Mouse (Mus musculus) lung, postnatal 0 days (tissue): ENCODE data around the gene Lgals1. TPM values are rescaled to one million over a fixed set of nuclear protein-coding genes. Genes with fewer than 3 reads are reported as not detected.

ENCODE experiments used
- ATAC-seq: fragments of 200-750 bp; cut with Nextera tagmentation; 2 replicates; pipeline ENCODE4 v1.8.0; 2017; ENCODE audit warnings: moderate library complexity
- DNase-seq: peaks from one replicate; pipeline ENCODE4 v3.0.0-alpha.2; 2016; ENCODE audit warnings: low spot score
- H3K27ac ChIP-seq: fragments of 300-500 bp; sonication (generic); 2 replicates; pipeline ENCODE4 v1.5.1; 2014; ENCODE audit warnings: antibody characterized with exemption, mild to moderate bottlenecking, low read length, mixed read lengths
- H3K27me3 ChIP-seq: fragments of 300-500 bp; sonication (generic); replicated peaks from 2 replicates; pipeline ENCODE4 v1.6.1; 2014; ENCODE audit warnings: low read length, mixed read lengths; ENCODE audit not compliant: insufficient read depth
- H3K36me3 ChIP-seq: fragments of 300-500 bp; sonication (generic); 2 replicates; pipeline ENCODE4 v1.6.1; 2014; ENCODE audit warnings: low read length, mixed read lengths; ENCODE audit not compliant: insufficient read depth
- H3K4me1 ChIP-seq: fragments of 300-500 bp; sonication (generic); 2 replicates; pipeline ENCODE4 v1.6.1; 2014; ENCODE audit warnings: antibody characterized with exemption, low read depth, low read length, mixed read lengths; ENCODE audit not compliant: insufficient read depth
- H3K4me2 ChIP-seq: fragments of 300-500 bp; sonication (generic); replicated peaks from 2 replicates; pipeline ENCODE4 v1.6.1; 2014; ENCODE audit warnings: low read depth, mild to moderate bottlenecking, low read length, moderate library complexity, mixed read lengths
- H3K4me3 ChIP-seq: fragments of 300-500 bp; sonication (generic); 2 replicates; pipeline ENCODE4 v1.5.1; 2014; ENCODE audit warnings: low read depth, low read length
- H3K9ac ChIP-seq: fragments of 300-500 bp; sonication (generic); replicated peaks from 2 replicates; pipeline ENCODE4 v1.6.1; 2014; ENCODE audit warnings: low read depth, mild to moderate bottlenecking
- H3K9me3 ChIP-seq: fragments of 300-500 bp; sonication (generic); 2 replicates; pipeline ENCODE4 v1.6.1; 2016; ENCODE audit warnings: low read length, mixed read lengths
- CTCF ChIP-seq: IDR thresholded peaks from 2 replicates; pipeline ENCODE4 v1.5.1; 2016; ENCODE audit warnings: antibody characterized with exemption, mild to moderate bottlenecking
- EP300 ChIP-seq: IDR thresholded peaks from 2 replicates; pipeline ENCODE4 v1.6.1; 2016; ENCODE audit warnings: antibody characterized with exemption, mild to moderate bottlenecking, control low read depth
- WGBS: fragments of 180-500 bp; shearing (Covaris S2); extraction: QIAGEN DNeasy Blood & Tissue Kit; methylation state at CpG from one replicate; pipeline ENCODE4 v1.1.7; 2014; 5-methylcytosine and 5-hydroxymethylcytosine counted together
- polyA plus RNA-seq: library from polyadenylated mRNA; unstranded; fragments of >200 nt; fragmentation: Nextera tagmentation; extraction: Ambion mirVana; gene quantifications from 2 replicates; pipeline ENCODE4 v1.2.1, GENCODE M21; 2015

The Lgals1 gene
- polyA plus RNA-seq, 1 experiment from 2014 or later, result 726 TPM

GRCm38 (mm10) chr15:78903243-78903642 is 23.3 kb upstream of the Lgals1 start:
- DNase-seq (peak; percentile 89), ATAC-seq (peak; percentile 23)
- peak; percentile 95 for TF ChIP-seq CTCF
- TF ChIP-seq EP300, result no peak
- Histone ChIP-seq H3K36me3 (peaks cover 24% of the 10 kb centered on the region; the same call in 1 of the 2 replicates), H3K9me3 (no peaks in the 10 kb centered on the region), H3K27ac (no peak overlapping the region), H3K27me3 (no peaks in the 10 kb centered on the region), H3K4me3 (no peak overlapping the region), H3K9ac (no peak overlapping the region), H3K4me2 (no peak overlapping the region), H3K4me1 (peaks cover 23% of the 10 kb centered on the region)
- 3% methylated on average over 2 of the region's 2 CpGs for WGBS

GRCm38 (mm10) chr15:78908399-78908798 is 18.1 kb upstream of the Lgals1 start:
- Histone ChIP-seq H3K9ac (no peak overlapping the region), H3K27me3 (no peaks in the 10 kb centered on the region), H3K9me3 (no peaks in the 10 kb centered on the region), H3K4me3 (no peak overlapping the region), H3K36me3 (peaks cover 44% of the 10 kb centered on the region), H3K4me1 (no peaks in the 10 kb centered on the region), H3K4me2 (no peak overlapping the region), H3K27ac (no peak overlapping the region)
- ATAC-seq (no peak), DNase-seq (no peak)
- WGBS, result 69% methylated on average over 7 of the region's 7 CpGs
- no peak for TF ChIP-seq EP300
- TF ChIP-seq CTCF, result no peak

GRCm38 (mm10) chr15:78908982-78909381 is 17.5 kb upstream of the Lgals1 start:
- Histone ChIP-seq H3K36me3 (peaks cover 44% of the 10 kb centered on the region), H3K9ac (no peak overlapping the region), H3K27ac (no peak overlapping the region), H3K27me3 (no peaks in the 10 kb centered on the region), H3K4me3 (no peak overlapping the region), H3K4me2 (no peak overlapping the region), H3K9me3 (no peaks in the 10 kb centered on the region), H3K4me1 (peaks cover 2% of the 10 kb centered on the region; the same call in 1 of the 2 replicates)
- DNase-seq (no peak), ATAC-seq (no peak)
- WGBS, result 86% methylated on average over 8 of the region's 8 CpGs
- no peak for TF ChIP-seq CTCF
- no peak for TF ChIP-seq EP300

GRCm38 (mm10) chr15:78912040-78912439 is 14.5 kb upstream of the Lgals1 start:
- ATAC-seq, result no peak

GRCm38 (mm10) chr15:78913632-78914090 is 12.9 kb upstream of the Lgals1 start, which contains the start of gene Pdxp:
Pdxp (plus strand) TSS chr15:78913919.
- Histone ChIP-seq H3K27ac (0 out of 2 replicates have a peak within 1 kb of the TSS, but pooled peaks have one; percentile 38), H3K4me1 (peaks cover 10% of the 10 kb centered on the region; the same call in 1 of the 2 replicates), H3K4me2 (peak within 1 kb of the TSS; percentile 88), H3K36me3 (peaks cover 15% of the 10 kb centered on the region; the same call in 1 of the 2 replicates), H3K9me3 (no peaks in the 10 kb centered on the region), H3K27me3 (0 out of 2 replicates have a peak, but pooled peaks cover 4% of the 10 kb centered on the region), H3K4me3 (peak within 1 kb of the TSS; percentile 41), H3K9ac (0 out of 2 replicates have a peak within 1 kb of the TSS, but pooled peaks have one; percentile 16)
- ATAC-seq, result peak; percentile 94
- TF ChIP-seq CTCF, result 0 out of 2 replicates have a peak, but pooled peaks have one; percentile 4
- TF ChIP-seq EP300, result no peak
- under 1% methylated on average over 41 of the region's 51 CpGs for WGBS
- peak; percentile 99 for DNase-seq

More at GRCm38 (mm10) chr15:78912040-78912439, 14.5 kb upstream of the Lgals1 start:
- TF ChIP-seq CTCF (peak; percentile 69), EP300 (no peak)
- Histone ChIP-seq H3K4me2 (no peak overlapping the region), H3K9ac (no peak overlapping the region), H3K27me3 (0 out of 2 replicates have a peak, but pooled peaks cover 4% of the 10 kb centered on the region), H3K9me3 (no peaks in the 10 kb centered on the region), H3K27ac (no peak overlapping the region), H3K4me3 (no peak overlapping the region), H3K4me1 (peaks cover 10% of the 10 kb centered on the region; the same call in 1 of the 2 replicates), H3K36me3 (peaks cover 26% of the 10 kb centered on the region)
- 29% methylated on average over 9 of the region's 9 CpGs for WGBS
- peak; percentile 54 for DNase-seq

GRCm38 (mm10) chr15:78914091-78914822 is 12.3 kb upstream of the Lgals1 start:
- 0 out of 2 replicates have a peak overlapping the region, but pooled peaks have one; percentile 16 for H3K9ac ChIP-seq
- 0 out of 2 replicates have a peak, but pooled peaks cover 4% of the 10 kb centered on the region for H3K27me3 ChIP-seq
- peak overlapping the region; percentile 88 for H3K4me2 ChIP-seq
- H3K4me1 ChIP-seq, result peaks cover 10% of the 10 kb centered on the region; the same call in 1 of the 2 replicates
- peak; percentile 69 for ATAC-seq
- DNase-seq, result no peak
- under 1% methylated on average over 61 of the region's 87 CpGs for WGBS
- H3K36me3 ChIP-seq, result peaks cover 13% of the 10 kb centered on the region; the same call in 1 of the 2 replicates
- no peaks in the 10 kb centered on the region for H3K9me3 ChIP-seq
- TF ChIP-seq CTCF, result no peak; the same call in 1 of the 2 replicates
- TF ChIP-seq EP300, result no peak
- H3K4me3 ChIP-seq, result peak overlapping the region; percentile 41
- H3K27ac ChIP-seq, result 0 out of 2 replicates have a peak overlapping the region, but pooled peaks have one; percentile 38
